Mouse (Mus musculus) brain, embryonic 14.5 days (tissue): ENCODE results near the gene Klhdc10. TPM values are rescaled to one million over a fixed set of nuclear protein-coding genes. Genes with fewer than 3 reads are reported as not detected.
A peak's percentile ranks its signal among the peaks of the same experiment; 100 is the strongest.
"Not testable (repeated sequence)": the region's sequence is repeated elsewhere in the genome, so short reads cannot be mapped to it uniquely, and the experiment has no call there.

Experiments used
- DNase-seq: peaks from one replicate; pipeline ENCODE4 v3.0.0-alpha.2; 2011; ENCODE audit warnings: low read depth
- CTCF ChIP-seq: fragments of 200-500 bp; IDR thresholded peaks from 2 replicates; pipeline ENCODE4 v1.5.1; 2012; ENCODE audit warnings: inconsistent platforms, mild to moderate bottlenecking, moderate library complexity, borderline replicate concordance; ENCODE audit not compliant: insufficient read depth, insufficient read length; ENCODE audit errors: extremely low read depth
- POLR2A ChIP-seq: fragments of 200-500 bp; IDR thresholded peaks from 2 replicates; pipeline ENCODE4 v1.6.1; 2012; ENCODE audit warnings: mild to moderate bottlenecking, inconsistent platforms, borderline replicate concordance; ENCODE audit not compliant: poor library complexity, insufficient read depth, insufficient read length, severe bottlenecking; ENCODE audit errors: extremely low read depth
- polyA plus RNA-seq: library from polyadenylated mRNA; depleted of rRNA; stranded (reverse); fragments of >200 nt; gene quantifications from 2 replicates; pipeline ENCODE4 v1.2.3, GENCODE M21; 2012

Gene Klhdc10
- polyA plus RNA-seq, 1 experiment: 127 TPM

DNA sequence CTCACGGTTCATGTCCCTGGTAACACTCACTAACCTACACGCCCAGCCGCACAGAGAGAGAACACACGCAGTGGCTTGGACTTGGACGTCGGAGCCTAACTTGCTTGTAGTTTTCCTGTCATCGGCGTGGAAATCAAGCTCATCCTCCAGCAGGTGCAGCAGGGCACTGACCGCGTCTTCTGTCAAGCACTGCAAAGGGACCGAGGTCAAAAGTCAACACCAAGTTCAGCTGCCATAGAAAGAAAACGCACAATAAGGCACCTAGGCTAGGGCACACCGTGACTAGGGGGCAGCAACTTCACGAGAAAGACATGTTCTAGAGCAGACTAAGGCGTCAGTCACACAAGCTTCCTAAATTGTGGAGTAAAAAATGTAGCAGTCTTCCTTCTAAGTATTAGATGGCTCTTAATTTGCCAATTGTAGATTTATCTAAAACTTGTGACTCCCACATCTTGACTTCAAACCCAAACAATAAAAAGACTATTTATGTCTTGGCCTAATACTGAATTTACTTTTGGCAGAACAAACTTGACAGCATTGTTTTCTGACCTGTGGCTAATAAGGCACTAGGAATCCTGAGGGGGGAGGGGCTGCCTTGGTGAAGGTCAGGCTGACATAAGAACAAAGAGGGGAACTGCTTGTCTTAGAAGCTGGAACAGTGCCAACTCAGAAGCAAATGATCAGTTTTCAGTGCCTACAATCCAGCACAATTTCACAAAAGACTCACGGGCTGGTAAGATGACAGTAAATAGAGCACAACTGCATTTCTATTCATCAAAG, 26.7 kb upstream of the Klhdc10 start:
- peak; percentile 59 for DNase-seq
- TF ChIP-seq CTCF (no peak), POLR2A (no peak)

DNA sequence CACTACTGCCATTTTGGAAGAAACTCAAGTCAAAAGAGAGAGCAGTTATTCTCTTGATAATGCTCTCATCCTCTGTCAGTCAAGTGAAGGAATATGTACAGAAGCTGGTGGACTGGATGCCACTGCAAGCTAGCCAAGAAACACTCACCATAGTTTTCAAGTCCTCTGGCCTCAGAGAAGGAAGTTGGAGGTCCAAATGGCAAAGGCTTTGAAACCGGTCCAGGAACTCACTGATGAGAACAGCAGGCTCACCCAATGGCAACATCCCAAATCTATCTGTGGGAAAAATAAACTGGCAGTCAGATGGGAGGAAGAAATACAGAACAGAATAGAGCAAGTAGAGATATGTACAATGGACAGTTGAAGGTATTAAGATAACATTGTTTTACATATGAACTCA, 25.9 kb upstream of the Klhdc10 start:
- TF ChIP-seq CTCF (no peak), POLR2A (no peak)
- peak; percentile 22 for DNase-seq

DNA sequence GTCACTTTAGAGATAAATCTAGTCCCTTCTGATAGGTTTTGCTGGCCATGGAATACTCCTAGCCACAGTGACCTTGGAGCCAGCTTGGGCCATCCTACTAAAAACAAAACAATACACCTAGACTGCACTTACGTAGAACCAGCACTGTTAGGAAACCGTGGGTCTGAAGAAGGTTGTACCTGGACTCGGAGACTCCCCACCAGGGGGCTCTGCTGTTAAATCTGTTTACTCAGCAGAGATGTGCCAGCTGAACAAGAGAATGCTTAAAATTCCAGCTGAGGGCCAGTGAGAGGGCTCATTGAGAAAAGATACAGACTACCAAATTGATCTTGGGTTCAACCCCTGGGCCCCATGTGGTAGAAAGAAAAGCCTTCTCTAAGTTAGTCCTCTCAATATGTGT, 20.6 kb upstream of the Klhdc10 start:
- peak; percentile 65 for DNase-seq
- TF ChIP-seq POLR2A (no peak), CTCF (peak; percentile 48; the same call in 1 of the 2 replicates)

DNA sequence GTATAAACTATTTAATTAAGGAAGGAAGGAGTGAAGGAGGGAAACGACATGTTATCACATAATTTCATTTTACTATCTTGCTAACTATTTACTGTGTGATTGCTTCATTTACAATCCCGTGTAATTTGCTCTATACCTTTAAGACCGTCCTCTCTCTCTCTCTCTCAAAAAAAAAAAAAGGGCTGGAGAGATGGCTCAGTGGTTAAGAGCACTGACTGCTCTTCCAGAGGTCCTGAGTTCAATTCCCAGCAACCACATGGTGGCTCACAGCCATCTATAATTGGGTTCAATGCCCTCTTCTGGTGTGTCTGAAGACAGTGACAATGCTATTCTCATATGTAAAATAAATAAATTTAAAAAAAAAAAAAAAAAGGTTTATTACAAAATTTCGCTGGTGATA, 11.4 kb upstream of the Klhdc10 start:
- not testable (repeated sequence) for DNase-seq

DNA sequence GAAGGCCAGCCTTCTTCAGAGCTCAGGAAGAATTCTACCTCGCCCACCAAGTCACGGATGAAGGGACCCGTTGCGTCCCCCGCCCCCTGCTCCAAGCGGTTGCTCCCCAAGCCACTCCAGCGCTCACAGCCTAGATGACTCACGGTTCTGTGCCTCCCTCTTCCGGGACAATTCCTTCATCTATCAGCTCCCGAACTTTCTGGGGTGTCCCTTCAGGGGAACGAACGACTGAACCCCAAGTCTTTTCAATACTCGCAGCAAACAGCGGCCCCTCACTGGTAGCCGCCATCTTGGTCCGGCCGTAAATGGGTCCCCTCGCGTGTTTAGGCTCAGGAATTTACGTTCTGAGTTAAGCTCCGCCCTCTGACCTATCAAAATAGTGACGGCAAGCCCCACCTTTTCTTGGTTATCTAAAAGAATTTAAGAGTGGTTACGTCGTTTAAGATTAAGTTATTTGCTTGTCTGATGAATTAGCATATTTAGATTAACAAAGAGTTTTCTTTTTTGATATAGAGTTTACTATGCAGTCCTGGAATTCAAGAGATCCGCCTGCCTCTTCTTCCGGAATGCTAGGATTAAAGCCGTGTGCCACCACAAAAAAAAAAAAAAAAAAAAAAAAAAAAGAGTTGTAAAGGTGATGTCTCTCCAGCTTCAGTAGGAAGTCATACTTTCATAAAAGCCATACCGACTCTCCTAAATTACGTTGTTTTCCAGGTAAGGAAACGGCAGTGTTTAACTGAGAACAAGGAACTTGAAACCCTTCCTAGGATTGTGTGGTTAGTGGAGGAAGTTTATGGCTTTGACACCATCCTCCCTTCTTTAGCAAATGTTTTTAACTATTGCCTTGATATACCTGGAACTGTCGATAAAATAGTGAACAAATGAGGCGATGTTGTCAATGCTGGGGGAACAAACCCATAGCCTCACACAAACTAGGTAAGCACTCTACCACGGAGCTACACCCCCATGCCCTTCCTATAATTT, 10.7 kb upstream of the Klhdc10 start, which contains the start of gene Zc3hc1:
Gene Zc3hc1, minus strand, starts transcription at position 315 of the 984 bp plus-strand sequence.
- DNase-seq: peak; percentile 94

DNA sequence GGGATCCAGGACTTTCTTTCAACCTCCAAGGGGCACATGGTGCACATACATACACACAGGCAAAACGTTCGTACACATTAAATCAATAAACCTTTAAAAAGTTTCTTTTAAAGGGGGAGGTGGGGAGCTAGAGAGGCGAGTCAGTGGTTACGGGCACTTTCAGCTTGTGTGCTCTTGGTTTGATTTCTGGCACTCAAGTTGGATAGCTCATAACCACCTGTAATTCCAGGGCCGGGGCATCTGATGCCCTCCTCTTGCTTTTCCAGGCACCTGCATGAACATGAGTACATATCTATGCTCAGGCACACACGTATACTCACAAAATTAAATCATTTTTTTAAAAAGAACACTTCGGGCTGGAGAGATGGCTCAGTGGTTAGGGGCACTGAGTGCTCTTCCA, 9.7 kb upstream of the Klhdc10 start:
- TF ChIP-seq CTCF (no peak), POLR2A (no peak)
- DNase-seq: no peak

More for the DNA sequence above, 10.7 kb upstream of the Klhdc10 start, which contains the start of gene Zc3hc1:
- TF ChIP-seq CTCF (no peak), POLR2A (peak; percentile 63; the same call in 1 of the 2 replicates)

DNA sequence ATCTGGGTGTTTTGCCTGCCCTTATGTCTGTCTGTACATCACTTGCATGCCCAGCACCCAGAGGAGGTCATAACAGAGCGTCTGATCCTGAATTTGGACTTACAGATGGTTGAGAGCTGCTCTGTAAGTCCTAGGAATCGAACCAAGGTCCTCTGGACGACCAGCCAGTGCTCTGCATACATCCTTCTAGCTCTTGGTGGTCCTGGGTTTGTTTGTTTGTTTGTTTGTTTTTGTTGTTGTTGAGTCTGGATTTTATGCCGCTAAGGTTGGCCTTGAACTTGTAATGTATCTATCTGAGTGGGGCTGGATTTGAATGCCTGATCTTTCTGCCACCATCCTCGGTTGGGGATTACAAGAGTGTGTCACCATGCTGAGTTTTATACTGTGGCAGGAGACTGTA, 1.5 kb upstream of the Klhdc10 start:
- no peak for TF ChIP-seq CTCF

DNA sequence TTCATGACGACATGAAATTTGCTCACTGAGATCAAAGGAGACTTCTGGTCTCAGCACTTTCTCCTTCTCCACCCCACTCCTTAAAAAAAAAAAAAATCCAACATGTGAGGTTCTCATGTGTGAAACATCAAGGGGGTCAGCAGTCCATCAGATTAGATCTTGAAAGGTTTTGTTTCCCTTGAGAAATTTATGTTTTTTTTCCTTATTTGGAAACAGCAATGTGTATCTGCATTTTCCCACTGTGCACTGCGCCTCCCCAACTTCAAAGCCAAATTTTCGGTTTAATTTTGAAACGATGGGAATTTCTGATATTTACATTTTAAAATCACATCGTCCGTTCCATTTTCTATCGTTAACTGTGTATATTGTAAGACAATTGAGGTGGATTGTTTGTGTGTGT, 952 bp upstream of the Klhdc10 start:
- no peak for DNase-seq
- no peak for TF ChIP-seq CTCF
- TF ChIP-seq POLR2A: no peak

More for the DNA sequence above, 1.5 kb upstream of the Klhdc10 start:
- peak; percentile 5 for DNase-seq

DNA sequence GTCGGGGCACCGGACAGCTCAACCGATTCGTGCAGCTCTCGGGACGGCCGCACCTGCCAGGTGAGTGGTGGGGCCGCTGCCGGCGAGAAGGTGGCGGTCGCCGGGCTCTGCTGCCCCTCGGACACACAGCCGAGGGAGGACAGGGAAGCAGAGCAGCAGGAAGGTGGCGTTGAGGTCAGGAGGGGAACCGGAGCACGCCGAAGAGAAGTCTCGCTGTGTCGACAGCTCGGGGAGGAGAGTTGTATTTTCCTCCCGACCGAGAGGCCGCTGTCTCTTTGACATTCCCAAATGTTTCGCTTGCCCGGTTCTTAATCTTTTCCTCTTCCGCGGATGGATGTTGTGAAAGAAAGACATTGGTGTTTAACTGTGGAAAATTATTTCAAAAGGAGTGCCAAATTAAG, 423 bp downstream of the Klhdc10 start:
- DNase-seq: peak; percentile 48
- no peak for TF ChIP-seq POLR2A
- no peak for TF ChIP-seq CTCF

DNA sequence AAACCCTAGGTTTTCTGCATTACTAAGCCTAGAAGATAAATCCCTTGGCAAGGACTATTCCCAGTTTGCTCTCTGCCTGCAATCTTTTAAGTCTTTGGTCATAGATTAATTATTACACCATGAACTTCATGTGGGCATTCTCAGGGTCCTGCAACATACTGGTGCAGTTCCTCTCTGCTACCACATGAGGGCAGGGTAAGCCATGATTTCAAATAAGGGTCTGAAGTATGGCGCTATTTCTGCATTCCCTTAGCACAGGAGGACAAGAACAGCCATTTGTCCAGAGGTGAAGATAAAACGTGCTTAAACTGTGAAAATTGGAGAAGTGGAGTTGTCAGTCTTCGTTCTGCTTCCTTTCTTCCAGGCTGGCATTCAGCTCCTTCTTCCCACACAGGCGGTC, 1.8 kb downstream of the Klhdc10 start:
- peak; percentile 96 for DNase-seq

DNA sequence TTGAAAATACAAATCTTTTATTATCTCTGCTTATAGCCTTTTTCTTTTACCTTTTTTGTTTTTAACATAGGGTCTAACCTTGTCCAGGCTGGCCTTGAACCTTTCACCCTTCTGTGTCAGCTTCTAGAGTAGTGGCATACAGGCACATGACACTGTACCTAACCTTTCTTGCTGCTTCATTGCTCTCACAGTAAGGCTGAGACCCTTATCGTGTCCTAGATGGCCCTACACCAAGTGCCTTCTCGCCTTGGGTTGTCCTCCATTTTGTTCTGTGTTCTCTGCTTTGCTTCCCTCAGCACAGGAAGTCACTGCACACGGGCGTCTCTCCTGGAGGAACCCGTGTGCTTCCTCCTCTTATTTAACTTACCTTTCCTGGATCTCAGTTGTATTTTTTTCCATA, 3.0 kb downstream of the Klhdc10 start:
- TF ChIP-seq POLR2A: no peak
- no peak for TF ChIP-seq CTCF
- DNase-seq: peak; percentile 8

More for the DNA sequence above, 1.8 kb downstream of the Klhdc10 start:
- TF ChIP-seq CTCF (peak; percentile 91), POLR2A (no peak)
